Mouse (Mus musculus): ENCODE results near the gene Bco2. TPM values are rescaled to one million over a fixed set of nuclear protein-coding genes. Genes with fewer than 3 reads are reported as not detected.

The Bco2 gene
- total RNA-seq, 1 experiment: 0.22 TPM

GRCm38 (mm10) chr9:50585145-50585818 is 30.3 kb upstream of the Bco2 start:
- Histone ChIP-seq H3K36me3 (ENCODE audit: control insufficient read depth, insufficient read depth, low read length, poor library complexity, severe bottlenecking) (no peaks in the 10 kb centered on the region), H3K4me1 (ENCODE audit: control insufficient read depth in 2 of 2, insufficient read depth in 2 of 2, low read length in 2 of 2, poor library complexity in 1 of 2) (no peaks in the 10 kb centered on the region), H3K9me3 (ENCODE audit: control insufficient read depth, insufficient read depth, low read depth, low read length) (no peaks in the 10 kb centered on the region), H3K9ac (ENCODE audit: insufficient read depth, low read depth, low read length, poor library complexity, severe bottlenecking) (no peak overlapping the region), H3K4me3 (ENCODE audit: insufficient read depth in 1 of 2, low read depth in 1 of 2, low read length in 2 of 2, poor library complexity in 1 of 2, severe bottlenecking in 1 of 2) (no peak overlapping the region), H3K27ac (ENCODE audit: insufficient read depth, low read depth, low read length, poor library complexity, severe bottlenecking) (no peak overlapping the region)
- in situ Hi-C loops (cut with MboI; ENCODE audit: low sequenced_read_pairs in 2 of 2, unreplicated experiment in 2 of 2): no loop called here
- no peak for DNase-seq (ENCODE audit: low read depth, low spot score)
- no peak for TF ChIP-seq ZC3H11A (IDR thresholded peaks at IDR 0.05; ENCODE audit: borderline replicate concordance, low read depth, low read length)
- no peak for TF ChIP-seq ZNF384 (IDR thresholded peaks at IDR 0.05; ENCODE audit: low read depth, low read length)

GRCm38 (mm10) chr9:50580370-50580769 is 25.4 kb upstream of the Bco2 start:
- H3K27ac ChIP-seq (ENCODE audit: insufficient read depth, low read depth, low read length, poor library complexity, severe bottlenecking): no peak overlapping the region
- no peak overlapping the region for H3K9ac ChIP-seq (ENCODE audit: insufficient read depth, low read depth, low read length, poor library complexity, severe bottlenecking)
- H3K9me3 ChIP-seq (ENCODE audit: control insufficient read depth, insufficient read depth, low read depth, low read length): no peaks in the 10 kb centered on the region
- DNase-seq (ENCODE audit: low read depth, low spot score): no peak
- H3K4me3 ChIP-seq (ENCODE audit: insufficient read depth in 1 of 2, low read depth in 1 of 2, low read length in 2 of 2, poor library complexity in 1 of 2, severe bottlenecking in 1 of 2): no peak overlapping the region
- in situ Hi-C loops (cut with MboI; ENCODE audit: low sequenced_read_pairs in 2 of 2, unreplicated experiment in 2 of 2): no loop called here
- TF ChIP-seq ZC3H11A (IDR thresholded peaks at IDR 0.05; ENCODE audit: borderline replicate concordance, low read depth, low read length): no peak
- no peaks in the 10 kb centered on the region for H3K36me3 ChIP-seq (ENCODE audit: control insufficient read depth, insufficient read depth, low read length, poor library complexity, severe bottlenecking)
- H3K4me1 ChIP-seq (ENCODE audit: control insufficient read depth in 2 of 2, insufficient read depth in 2 of 2, low read length in 2 of 2, poor library complexity in 1 of 2): no peaks in the 10 kb centered on the region

- H3K4me3 ChIP-seq (ENCODE audit: insufficient read depth in 1 of 2, low read depth in 1 of 2, low read length in 2 of 2, poor library complexity in 1 of 2, severe bottlenecking in 1 of 2): no peak overlapping the region
- H3K36me3 ChIP-seq (ENCODE audit: control insufficient read depth, insufficient read depth, low read length, poor library complexity, severe bottlenecking): no peaks in the 10 kb centered on the region
- no peaks in the 10 kb centered on the region for H3K4me1 ChIP-seq (ENCODE audit: control insufficient read depth in 2 of 2, insufficient read depth in 2 of 2, low read length in 2 of 2, poor library complexity in 1 of 2)
- no peak overlapping the region for H3K9ac ChIP-seq (ENCODE audit: insufficient read depth, low read depth, low read length, poor library complexity, severe bottlenecking)
- in situ Hi-C loops (cut with MboI; ENCODE audit: low sequenced_read_pairs in 2 of 2, unreplicated experiment in 2 of 2): no loop called here
- no peak for DNase-seq (ENCODE audit: low read depth, low spot score)
- TF ChIP-seq MAFK (IDR thresholded peaks at IDR 0.05; ENCODE audit: insufficient read depth, low read depth, low read length) (no peak), ZNF384 (IDR thresholded peaks at IDR 0.05; ENCODE audit: low read depth, low read length) (no peak), ZC3H11A (IDR thresholded peaks at IDR 0.05; ENCODE audit: borderline replicate concordance, low read depth, low read length) (no peak), HCFC1 (IDR thresholded peaks at IDR 0.05; ENCODE audit: borderline replicate concordance, insufficient read depth, low read length) (no peak), CHD2 (IDR thresholded peaks at IDR 0.05; ENCODE audit: low read depth, low read length) (no peak)
- no peak overlapping the region for H3K27ac ChIP-seq (ENCODE audit: insufficient read depth, low read depth, low read length, poor library complexity, severe bottlenecking)
- no peaks in the 10 kb centered on the region for H3K9me3 ChIP-seq (ENCODE audit: control insufficient read depth, insufficient read depth, low read depth, low read length)
These were observed 14.9 kb upstream of the Bco2 start for GRCm38 (mm10) chr9:50569599-50570525.

- Histone ChIP-seq H3K9ac (ENCODE audit: insufficient read depth, low read depth, low read length, poor library complexity, severe bottlenecking) (no peak overlapping the region), H3K9me3 (ENCODE audit: control insufficient read depth, insufficient read depth, low read depth, low read length) (no peaks in the 10 kb centered on the region), H3K4me3 (ENCODE audit: insufficient read depth in 1 of 2, low read depth in 1 of 2, low read length in 2 of 2, poor library complexity in 1 of 2, severe bottlenecking in 1 of 2) (no peak overlapping the region), H3K36me3 (ENCODE audit: control insufficient read depth, insufficient read depth, low read length, poor library complexity, severe bottlenecking) (no peaks in the 10 kb centered on the region), H3K4me1 (ENCODE audit: control insufficient read depth in 2 of 2, insufficient read depth in 2 of 2, low read length in 2 of 2, poor library complexity in 1 of 2) (no peaks in the 10 kb centered on the region), H3K27ac (ENCODE audit: insufficient read depth, low read depth, low read length, poor library complexity, severe bottlenecking) (no peak overlapping the region)
- TF ChIP-seq HCFC1 (IDR thresholded peaks at IDR 0.05; ENCODE audit: borderline replicate concordance, insufficient read depth, low read length) (no peak), CHD2 (IDR thresholded peaks at IDR 0.05; ENCODE audit: low read depth, low read length) (no peak), ZC3H11A (IDR thresholded peaks at IDR 0.05; ENCODE audit: borderline replicate concordance, low read depth, low read length) (no peak), MAFK (IDR thresholded peaks at IDR 0.05; ENCODE audit: insufficient read depth, low read depth, low read length) (no peak), ZNF384 (IDR thresholded peaks at IDR 0.05; ENCODE audit: low read depth, low read length) (no peak)
- DNase-seq (ENCODE audit: low read depth, low spot score): no peak
- in situ Hi-C loops (cut with MboI; ENCODE audit: low sequenced_read_pairs in 2 of 2, unreplicated experiment in 2 of 2): no loop called here
These were observed 12.9 kb upstream of the Bco2 start for GRCm38 (mm10) chr9:50567881-50568280.

Measured in ES-E14 (cell line).